Mouse (Mus musculus): ENCODE results near the gene Gcm1.

Gcm1 gene

GRCm38 (mm10) chr9:78051677-78052076 is at the start of gene Gcm1:
TSS of gene Gcm1 (plus strand) at chr9:78051924.
- no peak for DNase-seq (ENCODE audit: low read depth, low spot score)

- no peak for DNase-seq (ENCODE audit: low read depth, low spot score)
Observed at GRCm38 (mm10) chr9:78003278-78003677, 48.4 kb upstream of the Gcm1 start.

- no peak for DNase-seq (ENCODE audit: low read depth, low spot score)
Observed at GRCm38 (mm10) chr9:78005481-78005880, 46.2 kb upstream of the Gcm1 start.

- peak; percentile 62 for DNase-seq (ENCODE audit: low read depth, low spot score)
Observed at GRCm38 (mm10) chr9:78006209-78007001, 45.3 kb upstream of the Gcm1 start.

GRCm38 (mm10) chr9:78009382-78009781 is 42.3 kb upstream of the Gcm1 start:
- no peak for DNase-seq (ENCODE audit: low read depth, low spot score)

GRCm38 (mm10) chr9:78010187-78010586 is 41.5 kb upstream of the Gcm1 start:
- DNase-seq (ENCODE audit: low read depth, low spot score): no peak

- no peak for DNase-seq (ENCODE audit: low read depth, low spot score)
Observed at GRCm38 (mm10) chr9:78010707-78011106, 41.0 kb upstream of the Gcm1 start.

GRCm38 (mm10) chr9:78012066-78012465 is 39.7 kb upstream of the Gcm1 start:
- DNase-seq (ENCODE audit: low read depth, low spot score): no peak

GRCm38 (mm10) chr9:78012681-78013080 is 39.0 kb upstream of the Gcm1 start:
- DNase-seq (ENCODE audit: low read depth, low spot score): no peak

- no peak for DNase-seq (ENCODE audit: low read depth, low spot score)
Observed at GRCm38 (mm10) chr9:78013813-78014212, 37.9 kb upstream of the Gcm1 start.

GRCm38 (mm10) chr9:78015816-78016215 is 35.9 kb upstream of the Gcm1 start:
- DNase-seq (ENCODE audit: low read depth, low spot score): no peak

- no peak for DNase-seq (ENCODE audit: low read depth, low spot score)
Observed at GRCm38 (mm10) chr9:78016288-78016687, 35.4 kb upstream of the Gcm1 start.

GRCm38 (mm10) chr9:78021256-78021655 is 30.5 kb upstream of the Gcm1 start:
- no peak for DNase-seq (ENCODE audit: low read depth, low spot score)

GRCm38 (mm10) chr9:78022187-78022945 is 29.4 kb upstream of the Gcm1 start:
- DNase-seq (ENCODE audit: low read depth, low spot score): no peak

GRCm38 (mm10) chr9:78024823-78025222 is 26.9 kb upstream of the Gcm1 start:
- DNase-seq (ENCODE audit: low read depth, low spot score): peak; percentile 42

GRCm38 (mm10) chr9:78027099-78027498 is 24.6 kb upstream of the Gcm1 start:
- no peak for DNase-seq (ENCODE audit: low read depth, low spot score)

GRCm38 (mm10) chr9:78030835-78031456 is 20.8 kb upstream of the Gcm1 start:
- no peak for DNase-seq (ENCODE audit: low read depth, low spot score)

GRCm38 (mm10) chr9:78032930-78033329 is 18.8 kb upstream of the Gcm1 start:
- DNase-seq (ENCODE audit: low read depth, low spot score): no peak

- DNase-seq (ENCODE audit: low read depth, low spot score): no peak
Observed at GRCm38 (mm10) chr9:78035296-78035695, 16.4 kb upstream of the Gcm1 start.

- no peak for DNase-seq (ENCODE audit: low read depth, low spot score)
Observed at GRCm38 (mm10) chr9:78035831-78036230, 15.9 kb upstream of the Gcm1 start.

- DNase-seq (ENCODE audit: low read depth, low spot score): peak; percentile 69
Observed at GRCm38 (mm10) chr9:78038755-78039489, 12.8 kb upstream of the Gcm1 start.

GRCm38 (mm10) chr9:78045171-78045570 is 6.6 kb upstream of the Gcm1 start:
- DNase-seq (ENCODE audit: low read depth, low spot score): no peak

All from retina, postnatal 7 days (tissue).